Comparison of ENCODE assay signal across 8 mouse cellular contexts in genomic region chr12:100639680-100640079, GRCm38 (mm10).
DNase-seq lines count a peak whose midpoint lies in the region; ATAC-seq and TF ChIP-seq lines count a peak whose summit lies in the region.

No protein-coding gene starts in this region.

- no peak for TF ChIP-seq EP300 in liver, embryonic 14.5 days (IDR thresholded peaks at IDR 0.05; ENCODE audit: low read depth)

- H3K27me3 ChIP-seq in intestine, embryonic 15.5 days (replicated peaks): no peaks in the 10 kb centered on the region
- H3K27me3 ChIP-seq in intestine, embryonic 16.5 days (replicated peaks; ENCODE audit: control insufficient read depth, insufficient read depth, low read length): no peaks in the 10 kb centered on the region
- H3K27me3 ChIP-seq in Patski: no peaks in the 10 kb centered on the region
- H3K27me3 ChIP-seq in embryonic facial prominence, embryonic 13.5 days: no peaks in the 10 kb centered on the region
- H3K27me3 ChIP-seq in liver, embryonic 14.5 days (ENCODE audit: control insufficient read depth, insufficient read depth, low read length): no peaks in the 10 kb centered on the region
- H3K27me3 ChIP-seq in hindbrain, embryonic 16.5 days (replicated peaks; ENCODE audit: control insufficient read depth, insufficient read depth, low read length): no peaks in the 10 kb centered on the region

- no peaks in the 10 kb centered on the region for H3K36me3 ChIP-seq in intestine, embryonic 15.5 days
- H3K36me3 ChIP-seq in intestine, embryonic 16.5 days (ENCODE audit: control insufficient read depth, insufficient read depth, low read length): no peaks in the 10 kb centered on the region
- H3K36me3 ChIP-seq in embryonic facial prominence, embryonic 13.5 days: no peaks in the 10 kb centered on the region
- H3K36me3 ChIP-seq in liver, embryonic 14.5 days (replicated peaks; ENCODE audit: control insufficient read depth, insufficient read depth, low read depth): no peaks in the 10 kb centered on the region
- no peaks in the 10 kb centered on the region for H3K36me3 ChIP-seq in hindbrain, embryonic 16.5 days (ENCODE audit: control insufficient read depth, insufficient read depth, low read length)

- H3K4me3 ChIP-seq in intestine, embryonic 15.5 days (replicated peaks): no peak overlapping the region
- H3K4me3 ChIP-seq in intestine, embryonic 16.5 days (ENCODE audit: low read length): no peak overlapping the region
- H3K4me3 ChIP-seq in embryonic facial prominence, embryonic 13.5 days: no peak overlapping the region
- H3K4me3 ChIP-seq in liver, embryonic 14.5 days (ENCODE audit: insufficient read depth in 1 of 2, low read depth in 2 of 2, low read length in 2 of 2): no peak overlapping the region
- H3K4me3 ChIP-seq in hindbrain, embryonic 16.5 days (ENCODE audit: low read length): no peak overlapping the region

- H3K9ac ChIP-seq in intestine, embryonic 15.5 days: 0 out of 2 replicates have a peak overlapping the region, but pooled peaks have one; percentile 10
- H3K9ac ChIP-seq in intestine, embryonic 16.5 days (ENCODE audit: low read depth, low read length): no peak overlapping the region
- 0 out of 2 replicates have a peak overlapping the region, but pooled peaks have one; percentile 6 for H3K9ac ChIP-seq in embryonic facial prominence, embryonic 13.5 days
- no peak overlapping the region for H3K9ac ChIP-seq in liver, embryonic 14.5 days (replicated peaks)
- no peak overlapping the region for H3K9ac ChIP-seq in hindbrain, embryonic 16.5 days (ENCODE audit: low read depth, low read length)

- H3K9me3 ChIP-seq in intestine, embryonic 15.5 days: no peaks in the 10 kb centered on the region
- H3K9me3 ChIP-seq in intestine, embryonic 16.5 days (ENCODE audit: control insufficient read depth, low read length): no peaks in the 10 kb centered on the region
- no peaks in the 10 kb centered on the region for H3K9me3 ChIP-seq in embryonic facial prominence, embryonic 13.5 days
- H3K9me3 ChIP-seq in liver, embryonic 14.5 days (ENCODE audit: control insufficient read depth, low read length): no peaks in the 10 kb centered on the region
- H3K9me3 ChIP-seq in hindbrain, embryonic 16.5 days (ENCODE audit: control insufficient read depth, low read length): no peaks in the 10 kb centered on the region

- no peak for DNase-seq in Patski (ENCODE audit: low read depth, low spot score)
- peak; percentile 13 to 24 for DNase-seq in kidney, adult 8-10 months
- no peak for DNase-seq in liver, embryonic 14.5 days (ENCODE audit: low read depth in 3 of 3, low spot score in 3 of 3)
- DNase-seq in right cerebral cortex, adult 2 months (ENCODE audit: low spot score in 2 of 2): peak; percentile 64 to 65

- POLR2A ChIA-PET in Patski (lab: Charles Lee): no interaction called here

- ATAC-seq in intestine, embryonic 15.5 days: no peak
- ATAC-seq in intestine, embryonic 16.5 days: no peak
- ATAC-seq in Patski: no peak
- ATAC-seq in embryonic facial prominence, embryonic 13.5 days (ENCODE audit: insufficient number of reproducible peaks, insufficient read depth, low FRiP score, low TSS enrichment, low read depth): no peak
- no peak for ATAC-seq in liver, embryonic 14.5 days (ENCODE audit: insufficient read depth)
- ATAC-seq in hindbrain, embryonic 16.5 days: no peak

- H3K4me2 ChIP-seq in intestine, embryonic 15.5 days (replicated peaks): no peak overlapping the region
- no peak overlapping the region for H3K4me2 ChIP-seq in intestine, embryonic 16.5 days (ENCODE audit: low read depth, low read length)
- 0 out of 2 replicates have a peak overlapping the region, but pooled peaks have one; percentile 16 for H3K4me2 ChIP-seq in embryonic facial prominence, embryonic 13.5 days
- H3K4me2 ChIP-seq in liver, embryonic 14.5 days (ENCODE audit: low read depth): no peak overlapping the region
- H3K4me2 ChIP-seq in hindbrain, embryonic 16.5 days (ENCODE audit: low read length): no peak overlapping the region

- WGBS in intestine, embryonic 15.5 days: 29% methylated on average over 7 of the region's 7 CpGs
- 28% methylated on average over 7 of the region's 7 CpGs for WGBS in intestine, embryonic 16.5 days
- WGBS in embryonic facial prominence, embryonic 13.5 days: 21% methylated on average over 7 of the region's 7 CpGs
- 28% methylated on average over 7 of the region's 7 CpGs for WGBS in liver, embryonic 14.5 days (ENCODE audit: insufficient replicate concordance)
- 52% methylated on average over 7 of the region's 7 CpGs for WGBS in hindbrain, embryonic 16.5 days

- in situ Hi-C loops in Patski (cut with MboI; ENCODE audit: low pct_unique_long_range_greater_than_20kb): no loop called here

- TF ChIP-seq CTCF in Patski (IDR thresholded peaks at IDR 0.05): peak; percentile 26
- peak; percentile 46 for TF ChIP-seq CTCF in liver, embryonic 14.5 days (IDR thresholded peaks at IDR 0.05; ENCODE audit: low read depth)

- no peaks in the 10 kb centered on the region for H3K4me1 ChIP-seq in intestine, embryonic 15.5 days (replicated peaks)
- no peaks in the 10 kb centered on the region; the same call in 1 of the 2 replicates for H3K4me1 ChIP-seq in intestine, embryonic 16.5 days (ENCODE audit: control insufficient read depth, insufficient read depth, low read length)
- H3K4me1 ChIP-seq in embryonic facial prominence, embryonic 13.5 days: peaks cover 12% of the 10 kb centered on the region
- H3K4me1 ChIP-seq in liver, embryonic 14.5 days (replicated peaks; ENCODE audit: control insufficient read depth in 2 of 2, insufficient read depth in 2 of 2, low read length in 1 of 2): no peaks in the 10 kb centered on the region; a peak in 1 of 4 replicates
- H3K4me1 ChIP-seq in hindbrain, embryonic 16.5 days (ENCODE audit: control insufficient read depth, insufficient read depth, low read depth, low read length): no peaks in the 10 kb centered on the region; the same call in 1 of the 2 replicates

- CTCF ChIA-PET in Patski (lab: Charles Lee): no interaction called here

- no peak overlapping the region for H3K27ac ChIP-seq in intestine, embryonic 15.5 days
- no peak overlapping the region for H3K27ac ChIP-seq in intestine, embryonic 16.5 days (ENCODE audit: low read length)
- no peak overlapping the region; the same call in 1 of the 2 replicates for H3K27ac ChIP-seq in embryonic facial prominence, embryonic 13.5 days
- H3K27ac ChIP-seq in liver, embryonic 14.5 days: no peak overlapping the region
- no peak overlapping the region for H3K27ac ChIP-seq in hindbrain, embryonic 16.5 days (ENCODE audit: low read depth, low read length)

Comparison
In these comparisons a context has a peak if more than half of its experiments do, and no peak if none do; other contexts are left out.
1. H3K9ac ChIP-seq: peak in intestine, embryonic 15.5 days (single experiment) and embryonic facial prominence, embryonic 13.5 days (single experiment); none in intestine, embryonic 16.5 days (single experiment), liver, embryonic 14.5 days (single experiment) and hindbrain, embryonic 16.5 days (single experiment).
2. DNase-seq: peak in kidney, adult 8-10 months (2 of 2) and right cerebral cortex, adult 2 months (2 of 2); none in Patski (single experiment) and liver, embryonic 14.5 days (0 of 3).